In genomic region chr13:54385008-54386004, GRCm38 (mm10) we compare ENCODE assay signal across 11 mouse cellular contexts. TPM values are rescaled to one million over a fixed set of nuclear protein-coding genes. Genes with fewer than 3 reads are reported as not detected.
DNase-seq lines count a peak whose midpoint lies in the region; ATAC-seq and TF ChIP-seq lines count a peak whose summit lies in the region.
"Had no signal": no experiment of that assay in that cellular context is flagged by ENCODE, and none has a peak within 500 bp of the region (broad histone marks: within the 10 kb centered on the region; RNA-seq: fewer than 3 reads in every experiment).

No protein-coding gene starts in this region.

- H3K4me1 ChIP-seq in forebrain, embryonic 13.5 days: peaks cover 58% of the 10 kb centered on the region
- H3K4me1 ChIP-seq in forebrain, embryonic 16.5 days (replicated peaks; ENCODE audit: control insufficient read depth, insufficient read depth, low read length): peaks cover 41% of the 10 kb centered on the region
- H3K4me1 ChIP-seq in midbrain, embryonic 12.5 days: peaks cover 23% of the 10 kb centered on the region

- H3K4me3 ChIP-seq in forebrain, embryonic 13.5 days: no peak overlapping the region
- no peak overlapping the region for H3K4me3 ChIP-seq in forebrain, embryonic 16.5 days (replicated peaks; ENCODE audit: low read length)
- peak overlapping the region; percentile 4; the same call in 1 of the 2 replicates for H3K4me3 ChIP-seq in layer of hippocampus, adult 2 months
- no peak overlapping the region for H3K4me3 ChIP-seq in midbrain, embryonic 12.5 days
- H3K4me3 ChIP-seq: stomach, embryonic 15.5 days had no signal

- 0 out of 2 replicates have a peak overlapping the region, but pooled peaks have one; percentile 3 for H3K9ac ChIP-seq in forebrain, embryonic 13.5 days
- H3K9ac ChIP-seq in forebrain, embryonic 16.5 days (replicated peaks; ENCODE audit: low read depth, low read length): no peak overlapping the region
- no peak overlapping the region for H3K9ac ChIP-seq in midbrain, embryonic 12.5 days (replicated peaks)
- H3K9ac ChIP-seq: stomach, embryonic 15.5 days had no signal

- 0 out of 2 replicates have a peak, but pooled peaks cover 1% of the 10 kb centered on the region for H3K36me3 ChIP-seq in forebrain, embryonic 13.5 days (ENCODE audit: poor library complexity, severe bottlenecking)
- no peaks in the 10 kb centered on the region for H3K36me3 ChIP-seq in forebrain, embryonic 16.5 days (ENCODE audit: control insufficient read depth, insufficient read depth)
- H3K36me3 ChIP-seq in midbrain, embryonic 12.5 days: no peaks in the 10 kb centered on the region
- H3K36me3 ChIP-seq: stomach, embryonic 15.5 days had no signal

- no peak overlapping the region; the same call in 1 of the 2 replicates for H3K4me2 ChIP-seq in forebrain, embryonic 13.5 days
- H3K4me2 ChIP-seq in forebrain, embryonic 16.5 days (ENCODE audit: low read length): no peak overlapping the region
- H3K4me2 ChIP-seq in midbrain, embryonic 12.5 days (replicated peaks): no peak overlapping the region
- H3K4me2 ChIP-seq: stomach, embryonic 15.5 days had no signal

- no peak for TF ChIP-seq CTCF in layer of hippocampus, adult 2 months (conservative IDR thresholded peaks at IDR 0.05)

- ATAC-seq in forebrain, embryonic 13.5 days: no peak
- ATAC-seq in forebrain, embryonic 16.5 days: no peak
- ATAC-seq in midbrain, embryonic 12.5 days (ENCODE audit: low FRiP score, low read depth): no peak
- ATAC-seq in erythroid progenitor cell, adult 5-6 weeks (replicated peaks; ENCODE audit: low FRiP score, poor library complexity, severe bottlenecking): no peak
- ATAC-seq: inflammation-experienced regulatory T-cells, adult 6 months had no signal

- 54% methylated on average over 19 of the region's 19 CpGs for WGBS in forebrain, embryonic 13.5 days
- 42% methylated on average over 18 of the region's 19 CpGs for WGBS in forebrain, embryonic 16.5 days
- WGBS in midbrain, embryonic 12.5 days: 72% methylated on average over 19 of the region's 19 CpGs

- DNase-seq in layer of hippocampus, adult 2 months (ENCODE audit: low spot score in 2 of 2): no peak
- no peak for DNase-seq in layer of hippocampus, postnatal 14 days (ENCODE audit: low spot score in 2 of 2)
- DNase-seq in cerebellum, adult 9-10 months: peak; percentile 57
- DNase-seq in frontal cortex, postnatal 36 days (ENCODE audit: low spot score in 2 of 2): no peak
- DNase-seq: lung, postnatal 10 days had no signal

- H3K27me3 ChIP-seq in forebrain, embryonic 13.5 days: no peaks in the 10 kb centered on the region
- no peaks in the 10 kb centered on the region for H3K27me3 ChIP-seq in forebrain, embryonic 16.5 days (replicated peaks; ENCODE audit: control insufficient read depth, insufficient read depth, low read length)
- H3K27me3 ChIP-seq in midbrain, embryonic 12.5 days: no peaks in the 10 kb centered on the region; the same call in 1 of the 2 replicates
- H3K27me3 ChIP-seq: stomach, embryonic 15.5 days had no signal

- H3K9me3 ChIP-seq in forebrain, embryonic 13.5 days (replicated peaks): no peaks in the 10 kb centered on the region
- H3K9me3 ChIP-seq in forebrain, embryonic 16.5 days (ENCODE audit: control insufficient read depth, low read length): no peaks in the 10 kb centered on the region
- H3K9me3 ChIP-seq in midbrain, embryonic 12.5 days: no peaks in the 10 kb centered on the region
- H3K9me3 ChIP-seq: stomach, embryonic 15.5 days had no signal

- peak overlapping the region; percentile 25; the same call in 1 of the 2 replicates for H3K27ac ChIP-seq in forebrain, embryonic 13.5 days
- H3K27ac ChIP-seq in forebrain, embryonic 16.5 days (ENCODE audit: low read length): no peak overlapping the region
- H3K27ac ChIP-seq in layer of hippocampus, adult 2 months: peak overlapping the region; percentile 74
- H3K27ac ChIP-seq in midbrain, embryonic 12.5 days (replicated peaks): 0 out of 2 replicates have a peak overlapping the region, but pooled peaks have one; percentile 4
- H3K27ac ChIP-seq: stomach, embryonic 15.5 days had no signal

RNA-seq across cellular contexts. Expression of gene Cplx2, which starts 14.2 kb away (rescaled TPM):
- 20.0 and 22.8 TPM in 2 replicates for polyA plus RNA-seq in forebrain, embryonic 13.5 days (2015; fragmentation: Nextera tagmentation; extraction: Ambion mirVana)
- 31.8 and 34.3 TPM in 2 replicates for polyA plus RNA-seq in forebrain, embryonic 16.5 days (2015; fragmentation: Nextera tagmentation; extraction: Ambion mirVana)
- 1,000 to 10,000 TPM; 1,009 to 1,066 TPM for total RNA-seq in layer of hippocampus, adult 2 months (2021)
- total RNA-seq in layer of hippocampus, postnatal 14 days (2021): 100 to 1,000 TPM; 818 to 860 TPM
- 22.0 and 22.6 TPM in 2 replicates for polyA plus RNA-seq in midbrain, embryonic 12.5 days (2016; fragmentation: Nextera tagmentation; extraction: Ambion mirVana)
- 2.9 and 5.4 TPM in 2 replicates for total RNA-seq in erythroid progenitor cell, adult 5-6 weeks (2015; ENCODE audit: low replicate concordance)
- 2.1 and 2.2 TPM in 2 replicates for total RNA-seq in erythroid progenitor cell, adult 5-6 weeks (2017; ENCODE audit: low replicate concordance)
- polyA plus RNA-seq: inflammation-experienced regulatory T-cells, adult 6 months had no signal

Comparison
In these comparisons a context has a peak if more than half of its experiments do, and no peak if none do; other contexts are left out.
1. RNA of gene Cplx2, which starts 14.2 kb away (total RNA-seq): 1,009 to 1,066 TPM in layer of hippocampus, adult 2 months and 818 to 860 TPM in layer of hippocampus, postnatal 14 days; 2.1 to 5.4 TPM in erythroid progenitor cell, adult 5-6 weeks; every median in the first group is over 100 times any median in the second.